Mouse (Mus musculus) forebrain, embryonic 11.5 days (tissue): ENCODE data around the gene Olfr1130. TPM values are rescaled to one million over a fixed set of nuclear protein-coding genes. Genes with fewer than 3 reads are reported as not detected.
"Not testable (repeated sequence)": the region's sequence is repeated elsewhere in the genome, so short reads cannot be mapped to it uniquely, and the experiment has no call there.

ENCODE experiments used
- ATAC-seq: fragments of 200-750 bp; cut with Nextera tagmentation; replicated peaks from 2 replicates; pipeline ENCODE4 v1.8.0; 2017; ENCODE audit warnings: moderate TSS enrichment; ENCODE audit not compliant: low FRiP score
- DNase-seq: peaks from one replicate; pipeline ENCODE4 v3.0.0-alpha.2; 2017; ENCODE audit warnings: low spot score
- H3K27ac ChIP-seq: fragments of 300-500 bp; sonication (generic); 2 replicates; pipeline ENCODE4 v1.5.1; 2014; ENCODE audit warnings: low read depth, low read length
- H3K27me3 ChIP-seq: fragments of 300-500 bp; sonication (generic); 2 replicates; pipeline ENCODE4 v1.6.1; 2014; ENCODE audit warnings: mild to moderate bottlenecking, low read length, mixed read lengths; ENCODE audit not compliant: control insufficient read depth, insufficient read depth
- H3K36me3 ChIP-seq: fragments of 300-500 bp; sonication (generic); 2 replicates; pipeline ENCODE4 v1.6.1; 2014; ENCODE audit warnings: mild to moderate bottlenecking, low read length, moderate library complexity, mixed read lengths; ENCODE audit not compliant: control insufficient read depth, insufficient read depth
- H3K4me1 ChIP-seq: fragments of 300-500 bp; sonication (generic); replicated peaks from 2 replicates; pipeline ENCODE4 v1.6.1; 2014; ENCODE audit warnings: low read length, mixed read lengths; ENCODE audit not compliant: control insufficient read depth, insufficient read depth
- H3K4me2 ChIP-seq: fragments of 300-500 bp; sonication (generic); 2 replicates; pipeline ENCODE4 v1.6.1; 2014; ENCODE audit warnings: low read depth, mild to moderate bottlenecking, low read length, moderate library complexity, mixed read lengths; ENCODE audit not compliant: severe bottlenecking
- H3K4me3 ChIP-seq: fragments of 300-500 bp; sonication (generic); 2 replicates; pipeline ENCODE4 v1.5.1; 2014; ENCODE audit warnings: low read depth, low read length
- H3K9ac ChIP-seq: fragments of 300-500 bp; sonication (generic); 2 replicates; pipeline ENCODE4 v1.6.1; 2014; ENCODE audit warnings: low read length
- H3K9me3 ChIP-seq: fragments of 300-500 bp; sonication (generic); 2 replicates; pipeline ENCODE4 v1.6.1; 2016; ENCODE audit warnings: low read length, mixed read lengths; ENCODE audit not compliant: control insufficient read depth
- WGBS: fragments of 180-500 bp; shearing (Covaris S2); extraction: QIAGEN DNeasy Blood & Tissue Kit; methylation state at CpG from one replicate; pipeline ENCODE4 v1.1.7; 2014; 5-methylcytosine and 5-hydroxymethylcytosine counted together
- polyA plus RNA-seq: library from polyadenylated mRNA; unstranded; fragments of >200 nt; fragmentation: Nextera tagmentation; extraction: Ambion mirVana; gene quantifications from 2 replicates; pipeline ENCODE4 v1.2.1, GENCODE M21; 2014

Olfr1130 gene
- not detected in 2 replicates for polyA plus RNA-seq

GRCm38 (mm10) chr2:87605912-87606311 is at the start of gene Olfr1130:
Olfr1130 (plus strand) TSS chr2:87606212.
- H3K9ac ChIP-seq, ATAC-seq, H3K36me3 ChIP-seq, H3K4me1 ChIP-seq, DNase-seq, H3K27ac ChIP-seq, H3K4me2 ChIP-seq, H3K9me3 ChIP-seq, H3K4me3 ChIP-seq, H3K27me3 ChIP-seq: not testable (repeated sequence)

GRCm38 (mm10) chr2:87573602-87574001 is 32.4 kb upstream of the Olfr1130 start, which contains the start of gene Olfr1129:
Olfr1129 (plus strand) TSS chr2:87573902.
- WGBS = 81% methylated on average over 1 of the region's 1 CpGs

GRCm38 (mm10) chr2:87626804-87627203 is 20.8 kb downstream of the Olfr1130 start, which contains the start of gene Olfr1131:
Olfr1131 (plus strand) TSS chr2:87627104.
- Histone ChIP-seq H3K36me3 (no peaks in the 10 kb centered on the region), H3K9me3 (no peaks in the 10 kb centered on the region), H3K9ac (no peak within 1 kb of the TSS), H3K4me2 (no peak within 1 kb of the TSS), H3K27me3 (no peaks in the 10 kb centered on the region), H3K4me3 (no peak within 1 kb of the TSS), H3K4me1 (no peaks in the 10 kb centered on the region), H3K27ac (no peak within 1 kb of the TSS)
- ATAC-seq = no peak
- DNase-seq = no peak
- 77% methylated on average over 3 of the region's 3 CpGs for WGBS

More at GRCm38 (mm10) chr2:87573602-87574001, 32.4 kb upstream of the Olfr1130 start, which contains the start of gene Olfr1129:
- not testable (repeated sequence) for H3K4me2 ChIP-seq, H3K4me3 ChIP-seq, H3K9ac ChIP-seq, H3K27ac ChIP-seq, H3K9me3 ChIP-seq, H3K4me1 ChIP-seq, H3K36me3 ChIP-seq, DNase-seq, H3K27me3 ChIP-seq, ATAC-seq

- no peaks in the 10 kb centered on the region for H3K36me3 ChIP-seq
- H3K9me3 ChIP-seq = no peaks in the 10 kb centered on the region
- ATAC-seq (no peak), DNase-seq (no peak)
- H3K4me1 ChIP-seq = no peaks in the 10 kb centered on the region
- no peaks in the 10 kb centered on the region for H3K27me3 ChIP-seq
- no peak within 1 kb of the TSS for H3K27ac ChIP-seq
- H3K9ac ChIP-seq = no peak within 1 kb of the TSS
- H3K4me3 ChIP-seq = no peak within 1 kb of the TSS
- H3K4me2 ChIP-seq = no peak within 1 kb of the TSS
These were observed 31.4 kb downstream of the Olfr1130 start, which contains the start of gene Olfr1132 for GRCm38 (mm10) chr2:87637435-87637834. Olfr1132 (minus strand) TSS chr2:87637535.

GRCm38 (mm10) chr2:87642441-87642840 is 36.4 kb downstream of the Olfr1130 start:
- Histone ChIP-seq H3K4me2 (no peak overlapping the region), H3K9me3 (no peaks in the 10 kb centered on the region)

GRCm38 (mm10) chr2:87647274-87647673 is 41.3 kb downstream of the Olfr1130 start, which contains the start of gene Olfr1133:
Olfr1133 (minus strand) TSS chr2:87647374.
- Histone ChIP-seq H3K27ac (no peak within 1 kb of the TSS), H3K4me2 (no peak within 1 kb of the TSS), H3K4me1 (no peaks in the 10 kb centered on the region), H3K27me3 (no peaks in the 10 kb centered on the region), H3K4me3 (no peak within 1 kb of the TSS), H3K9ac (no peak within 1 kb of the TSS), H3K36me3 (no peaks in the 10 kb centered on the region), H3K9me3 (no peaks in the 10 kb centered on the region)
- no peak for ATAC-seq
- DNase-seq = no peak

More at GRCm38 (mm10) chr2:87642441-87642840, 36.4 kb downstream of the Olfr1130 start:
- H3K27ac ChIP-seq = no peak overlapping the region
- H3K36me3 ChIP-seq = no peaks in the 10 kb centered on the region
- no peaks in the 10 kb centered on the region for H3K4me1 ChIP-seq
- no peaks in the 10 kb centered on the region for H3K27me3 ChIP-seq
- no peak for DNase-seq
- no peak overlapping the region for H3K9ac ChIP-seq
- H3K4me3 ChIP-seq = no peak overlapping the region
- no peak for ATAC-seq

GRCm38 (mm10) chr2:87658360-87658759 is 52.3 kb downstream of the Olfr1130 start, which contains the start of gene Olfr1134:
Olfr1134 (minus strand) TSS chr2:87658460.
- H3K4me3 ChIP-seq = no peak within 1 kb of the TSS
- H3K9ac ChIP-seq = no peak within 1 kb of the TSS
- no peaks in the 10 kb centered on the region for H3K27me3 ChIP-seq
- H3K4me1 ChIP-seq = no peaks in the 10 kb centered on the region
- H3K27ac ChIP-seq = no peak within 1 kb of the TSS
- H3K4me2 ChIP-seq = no peak within 1 kb of the TSS
- H3K9me3 ChIP-seq = no peaks in the 10 kb centered on the region
- WGBS = 84% methylated on average over 2 of the region's 2 CpGs
- H3K36me3 ChIP-seq = no peaks in the 10 kb centered on the region
- DNase-seq (no peak), ATAC-seq (no peak)

Other genes starting within 250 kb of the Olfr1130 start
- gene Olfr1121, start 236.3 kb upstream of the Olfr1130 start, polyA plus RNA-seq = not detected in 2 replicates
- gene Olfr1122, start 220.4 kb upstream of the Olfr1130 start, polyA plus RNA-seq = not detected in 2 replicates
- gene Olfr1123, start 189.6 kb upstream of the Olfr1130 start, polyA plus RNA-seq = not detected in 2 replicates
- gene Olfr1124, start 175.9 kb upstream of the Olfr1130 start, polyA plus RNA-seq = 0.09 and 0.21 TPM in 2 replicates
- not detected in 2 replicates for gene Olfr1126, start 152.2 kb upstream of the Olfr1130 start, polyA plus RNA-seq
- not detected in 2 replicates for gene Pramel7, start 109.1 kb upstream of the Olfr1130 start, polyA plus RNA-seq
- gene Pramel6, start 99.6 kb upstream of the Olfr1130 start, polyA plus RNA-seq = not detected in 2 replicates
- gene Olfr153, start 74.4 kb upstream of the Olfr1130 start, polyA plus RNA-seq = not detected in 2 replicates
- not detected in 2 replicates for gene Olfr1128, start 60.7 kb upstream of the Olfr1130 start, polyA plus RNA-seq
- gene Olfr1129, start 32.3 kb upstream of the Olfr1130 start, polyA plus RNA-seq = not detected in 2 replicates
- gene Olfr1131, start 20.9 kb downstream of the Olfr1130 start, polyA plus RNA-seq = not detected in 2 replicates
- not detected in 2 replicates for gene Olfr1132, start 31.3 kb downstream of the Olfr1130 start, polyA plus RNA-seq
- not detected in 2 replicates for gene Olfr1133, start 41.2 kb downstream of the Olfr1130 start, polyA plus RNA-seq
- gene Olfr1134, start 52.2 kb downstream of the Olfr1130 start, polyA plus RNA-seq = not detected in 2 replicates
- gene Olfr1135, start 67.5 kb downstream of the Olfr1130 start, polyA plus RNA-seq = not detected in 2 replicates
- gene Olfr1136, start 87.7 kb downstream of the Olfr1130 start, polyA plus RNA-seq = not detected in 2 replicates
- gene Olfr1137, start 107.0 kb downstream of the Olfr1130 start, polyA plus RNA-seq = not detected in 2 replicates
- gene Olfr1138, start 133.8 kb downstream of the Olfr1130 start, polyA plus RNA-seq = not detected in 2 replicates
- not detected in 2 replicates for gene Olfr1140, start 137.5 kb downstream of the Olfr1130 start, polyA plus RNA-seq
- not detected in 2 replicates for gene Olfr1141, start 147.8 kb downstream of the Olfr1130 start, polyA plus RNA-seq
- not detected in 2 replicates for gene Olfr152, start 173.3 kb downstream of the Olfr1130 start, polyA plus RNA-seq
- gene Olfr1143, start 194.4 kb downstream of the Olfr1130 start, polyA plus RNA-seq = not detected in 2 replicates
- gene Olfr1145, start 203.6 kb downstream of the Olfr1130 start, polyA plus RNA-seq = not detected in 2 replicates
- gene Olfr1148, start 224.3 kb downstream of the Olfr1130 start, polyA plus RNA-seq = not detected in 2 replicates
- gene Olfr1150-ps1, start 237.8 kb downstream of the Olfr1130 start, polyA plus RNA-seq = not detected in 2 replicates
- not detected in 2 replicates for gene Olfr1151, start 249.7 kb downstream of the Olfr1130 start, polyA plus RNA-seq